Mouse (Mus musculus): ENCODE measurements around the gene Anxa10. TPM values are rescaled to one million over a fixed set of nuclear protein-coding genes. Genes with fewer than 3 reads are reported as not detected.

Gene Anxa10
- not detected in 2 replicates for polyA plus RNA-seq (2012; ENCODE audit: low replicate concordance)

DNA sequence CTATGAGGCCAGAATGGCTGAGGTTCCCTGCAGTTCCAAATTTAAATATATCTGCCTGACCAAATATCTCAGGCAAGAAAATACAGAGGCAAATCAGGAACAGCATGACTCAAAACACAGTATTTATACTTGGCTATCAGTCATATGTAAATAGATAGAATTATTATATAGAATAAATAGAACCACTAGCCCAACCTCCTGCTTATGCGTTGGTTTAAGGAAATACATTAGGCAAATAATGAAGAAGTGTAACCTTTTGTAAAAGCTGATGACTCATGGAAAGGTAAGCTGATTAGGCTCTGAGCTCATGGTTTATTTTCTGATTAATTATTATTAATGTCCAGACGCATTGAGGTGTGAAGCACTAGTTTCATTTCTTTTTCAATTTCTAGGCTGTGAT lies at the start of gene Anxa10:
Anxa10 (minus strand) TSS at position 53 of the 400 bp plus-strand sequence.

Other genes starting within 250 kb of the Anxa10 start
- gene Palld, start 220.5 kb downstream of the Anxa10 start, polyA plus RNA-seq (2012; ENCODE audit: low replicate concordance): 3.8 and 8.2 TPM in 2 replicates
- gene Ddx60, start 195.1 kb downstream of the Anxa10 start, polyA plus RNA-seq (2012; ENCODE audit: low replicate concordance): not detected in 2 replicates